Mouse (Mus musculus) cortical plate, adult 2 months (tissue): ENCODE data around the gene Stxbp6.

Source experiments
- CTCF ChIP-seq: fragments of 200-500 bp; IDR thresholded peaks from 2 replicates; pipeline ENCODE4 v1.5.1; 2011; ENCODE audit warnings: mild to moderate bottlenecking, control low read depth, low read length; ENCODE audit not compliant: insufficient read depth; ENCODE audit errors: extremely low read depth
- POLR2A ChIP-seq: fragments of 200-500 bp; IDR thresholded peaks from 2 replicates; pipeline ENCODE4 v1.6.1; 2011; ENCODE audit warnings: mild to moderate bottlenecking, low read length, control low read depth; ENCODE audit not compliant: insufficient read depth; ENCODE audit errors: extremely low read depth

DNA sequence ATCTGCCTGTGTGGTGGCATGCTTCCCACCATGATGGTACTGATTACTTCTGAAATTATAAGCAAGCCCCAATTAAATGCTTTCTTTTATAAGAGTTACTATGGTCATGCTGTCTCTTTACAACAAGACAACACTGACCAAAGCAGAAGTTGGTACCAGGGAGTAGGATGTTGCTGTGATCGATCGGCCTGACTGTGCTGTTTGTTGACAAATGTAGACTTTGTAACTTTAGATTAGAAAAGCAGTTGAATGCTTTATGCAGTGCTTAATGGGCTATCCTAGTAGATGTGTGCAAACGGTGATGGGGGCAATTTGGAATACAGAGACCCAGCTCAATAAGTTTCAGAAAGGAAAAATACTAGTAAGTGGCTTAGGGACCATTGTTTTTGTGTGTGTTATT, 77.6 kb downstream of the Stxbp6 start:
- no peak for TF ChIP-seq CTCF
- TF ChIP-seq POLR2A = no peak
